Mouse (Mus musculus) gastrocnemius, postnatal 36 days (tissue): Measurements from ENCODE around the gene Tnfsf11. TPM values are rescaled to one million over a fixed set of nuclear protein-coding genes. Genes with fewer than 3 reads are reported as not detected.
A peak's percentile ranks its signal among the peaks of the same experiment; 100 is the strongest.

Experiments
- DNase-seq, 2 experiments: peaks; one replicate each; pipeline ENCODE4 v3.0.0; 2022
- intact Hi-C: fragments of 180-260 bp; cut with DNase I; formaldehyde crosslinking; loops from one replicate; pipeline ENCODE4 v1.15.1; 2025
- total RNA-seq, 2 experiments: library from RNA; stranded (reverse); gene quantifications; 2 replicates each; pipeline ENCODE4 v1.2.3; 2021

The Tnfsf11 gene
- total RNA-seq, 2 experiments from 2014 or later, result not detected

DNA sequence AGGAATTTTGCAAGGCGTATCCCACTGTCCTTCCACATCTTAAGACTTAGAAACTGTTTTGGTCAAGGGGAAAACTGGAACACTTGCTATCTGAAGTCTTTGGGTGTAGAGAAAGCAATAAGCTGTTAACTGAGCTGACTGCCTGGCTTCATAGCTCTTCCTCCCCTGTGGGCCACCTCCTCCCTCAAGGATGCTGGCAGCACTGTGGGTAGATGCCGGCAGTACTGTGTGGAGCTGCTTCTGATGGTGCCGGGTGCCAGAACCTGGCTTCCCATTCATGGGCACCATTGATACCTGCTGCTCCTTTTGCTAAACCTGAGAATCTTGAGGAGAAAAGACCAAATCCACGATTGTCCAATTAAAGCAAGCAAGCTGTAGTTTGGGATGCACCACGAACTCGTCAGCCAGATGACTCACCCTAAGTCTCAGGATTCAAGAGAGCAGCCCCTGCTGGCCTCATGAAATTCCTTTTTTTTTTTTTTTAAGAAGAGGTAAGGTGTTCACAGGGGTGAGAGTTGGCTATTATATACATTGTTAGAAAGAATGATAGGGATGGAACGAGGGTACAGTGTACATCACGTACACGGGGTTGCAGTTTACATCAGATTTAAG is 17.8 kb downstream of the Tnfsf11 start:
- intact Hi-C loops, result loop anchor here (5.0 to 10.0 kb wide), 2 partner anchors 55 to 1148 kb away; no protein-coding TSS in a partner anchor
- no peak for DNase-seq

GRCm38 (mm10) chr14:78288903-78289302 is 18.9 kb downstream of the Tnfsf11 start:
- DNase-seq, result no peak
- intact Hi-C loops, result loop anchor here (5.0 to 10.0 kb wide), 2 partner anchors 56 to 1147 kb away; no protein-coding TSS in a partner anchor

GRCm38 (mm10) chr14:78287906-78288800 is 19.7 kb downstream of the Tnfsf11 start:
- peak in 1 of 2 experiments; percentile 11 for DNase-seq
- intact Hi-C loops, result loop anchor here (5.0 to 10.0 kb wide), 2 partner anchors 57 to 1146 kb away; no protein-coding TSS in a partner anchor

GRCm38 (mm10) chr14:78286011-78286548 is 21.8 kb downstream of the Tnfsf11 start:
- no peak for DNase-seq
- intact Hi-C loops, result loop anchor here (5.0 to 10.0 kb wide), 2 partner anchors 59 to 1144 kb away; no protein-coding TSS in a partner anchor

GRCm38 (mm10) chr14:78282490-78282889 is 25.4 kb downstream of the Tnfsf11 start:
- DNase-seq, result no peak

GRCm38 (mm10) chr14:78276395-78276930 is 31.4 kb downstream of the Tnfsf11 start:
- DNase-seq, result no peak
- intact Hi-C loops, result no loop called here

More at GRCm38 (mm10) chr14:78282490-78282889, 25.4 kb downstream of the Tnfsf11 start:
- intact Hi-C loops, result loop anchor here (10.0 kb wide), 1 partner anchor 62 kb away; no protein-coding TSS in a partner anchor

DNA sequence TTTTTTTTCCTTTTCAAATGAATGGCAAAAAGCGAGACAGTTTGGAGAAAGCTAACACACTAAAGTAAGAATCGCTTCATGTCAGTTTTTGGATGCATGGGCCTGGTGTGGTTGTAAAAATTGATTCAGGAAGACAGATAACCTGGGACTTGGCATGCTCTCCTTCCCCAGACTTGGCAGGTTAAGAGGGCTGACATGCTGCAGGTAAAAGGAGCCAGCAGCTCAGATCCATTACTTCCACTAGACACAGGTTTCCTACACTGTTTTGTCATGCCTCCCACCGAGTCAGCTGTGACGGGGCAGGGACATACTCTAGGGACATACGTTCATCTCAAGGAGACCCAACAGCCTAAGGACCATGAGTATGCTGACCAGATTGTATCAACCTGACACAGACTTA is 33.0 kb downstream of the Tnfsf11 start:
- intact Hi-C loops, result no loop called here
- no peak for DNase-seq

DNA sequence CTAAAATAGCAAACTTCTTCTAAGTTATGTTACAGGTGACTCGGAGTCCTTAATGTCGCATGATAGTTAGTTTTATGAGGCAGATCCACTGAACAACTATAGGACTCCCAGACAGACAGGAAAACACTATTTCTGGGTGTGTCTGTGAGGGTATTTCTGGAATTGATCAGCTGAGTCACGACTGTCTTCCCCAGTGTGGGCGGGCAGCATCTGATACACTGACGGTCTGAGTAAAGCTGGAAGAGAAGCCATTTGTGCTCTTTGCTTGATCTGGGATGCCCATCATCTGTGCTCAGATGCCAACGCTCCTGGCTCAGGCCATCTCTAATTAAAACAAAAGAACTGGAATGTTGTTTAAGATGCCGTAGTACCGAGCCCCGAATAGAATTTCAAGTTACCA is 33.7 kb downstream of the Tnfsf11 start:
- no peak for DNase-seq
- intact Hi-C loops, result no loop called here

GRCm38 (mm10) chr14:78273571-78273970 is 34.3 kb downstream of the Tnfsf11 start:
- DNase-seq, result peak in 1 of 2 experiments; percentile 9
- intact Hi-C loops, result no loop called here

DNA sequence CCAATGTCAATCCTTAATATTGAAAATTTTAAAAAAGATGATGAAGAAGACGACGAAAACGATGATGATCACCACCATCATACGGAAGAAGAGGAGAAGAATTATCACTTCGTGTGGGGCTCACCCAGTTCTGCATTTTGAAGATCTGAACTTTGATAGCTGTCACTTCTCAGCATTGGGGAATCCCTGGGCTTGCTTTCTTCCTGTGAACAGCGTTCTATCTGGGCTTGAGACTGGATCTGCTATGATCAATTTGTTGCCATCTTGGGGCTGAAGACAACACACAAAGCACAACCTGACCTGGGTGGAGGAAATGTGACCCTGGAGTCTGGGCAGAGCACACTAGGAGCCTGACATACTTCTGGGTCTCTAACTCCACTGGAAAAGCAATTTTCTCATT is 43.0 kb downstream of the Tnfsf11 start:
- DNase-seq, result no peak
- intact Hi-C loops, result no loop called here

GRCm38 (mm10) chr14:78262596-78262995 is 45.2 kb downstream of the Tnfsf11 start:
- intact Hi-C loops, result no loop called here
- no peak for DNase-seq

DNA sequence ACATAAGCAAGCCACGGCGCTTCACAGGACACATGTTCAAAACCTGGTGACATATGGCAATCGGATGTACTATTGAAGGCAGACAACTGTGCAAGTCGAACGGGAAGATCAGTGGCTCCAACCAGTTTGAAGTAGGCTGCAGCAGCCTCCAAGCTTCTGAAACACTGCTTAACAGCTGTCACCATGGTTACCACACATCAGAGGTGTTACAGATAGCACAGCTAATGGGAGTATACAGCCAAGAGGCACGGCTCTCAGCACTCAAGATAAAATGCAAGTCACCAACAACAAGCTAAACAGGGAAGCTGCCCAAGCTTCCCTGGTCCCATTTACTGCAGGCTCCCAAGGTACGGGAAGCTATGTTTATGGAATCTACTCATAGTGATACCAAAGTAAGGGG is 46.6 kb downstream of the Tnfsf11 start:
- no peak for DNase-seq
- intact Hi-C loops, result no loop called here

DNA sequence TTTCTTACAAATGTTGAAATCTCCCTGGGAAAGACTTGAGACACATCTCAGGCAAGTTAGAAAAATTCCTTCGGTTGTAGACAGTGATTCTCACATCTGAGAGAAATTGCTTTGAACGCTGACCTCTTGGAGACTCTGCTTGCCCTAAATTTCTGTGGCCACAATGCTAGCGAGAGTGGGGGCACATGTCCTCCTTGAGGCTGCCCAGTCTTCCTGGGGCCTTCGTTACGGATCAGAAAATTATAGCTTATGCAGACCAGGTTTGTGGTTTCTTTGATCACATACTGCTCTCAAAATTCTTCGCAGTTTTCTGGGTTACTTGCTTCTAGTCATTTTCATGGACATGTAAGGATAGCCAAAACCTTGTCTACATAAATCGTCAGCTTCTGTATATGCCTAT is 53.8 kb downstream of the Tnfsf11 start:
- intact Hi-C loops, result no loop called here
- no peak for DNase-seq

- DNase-seq, result no peak
- intact Hi-C loops, result no loop called here
These were observed 61.2 kb downstream of the Tnfsf11 start for GRCm38 (mm10) chr14:78246601-78247000.

DNA sequence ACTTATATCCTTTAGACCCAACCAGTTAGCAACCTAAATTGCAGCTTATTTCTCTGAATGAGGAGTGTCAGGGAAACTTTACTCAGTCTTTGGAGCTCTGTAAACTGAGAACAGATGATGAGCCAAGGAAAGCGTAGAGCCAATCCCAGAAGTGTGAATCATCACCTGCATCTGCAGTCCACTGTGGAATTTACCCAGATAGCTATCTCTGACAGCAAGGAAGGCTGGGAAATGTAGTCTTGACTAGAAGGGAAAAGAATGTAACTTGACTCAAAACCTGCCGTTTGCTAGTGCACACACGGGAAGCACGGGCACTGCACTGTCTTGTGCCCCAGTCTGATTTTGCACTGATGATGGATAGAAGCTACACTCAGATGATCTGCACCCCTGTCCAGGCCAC is 63.0 kb downstream of the Tnfsf11 start:
- no peak for DNase-seq
- intact Hi-C loops, result no loop called here

GRCm38 (mm10) chr14:78239346-78239745 is 68.5 kb downstream of the Tnfsf11 start:
- intact Hi-C loops, result no loop called here
- DNase-seq, result no peak

DNA sequence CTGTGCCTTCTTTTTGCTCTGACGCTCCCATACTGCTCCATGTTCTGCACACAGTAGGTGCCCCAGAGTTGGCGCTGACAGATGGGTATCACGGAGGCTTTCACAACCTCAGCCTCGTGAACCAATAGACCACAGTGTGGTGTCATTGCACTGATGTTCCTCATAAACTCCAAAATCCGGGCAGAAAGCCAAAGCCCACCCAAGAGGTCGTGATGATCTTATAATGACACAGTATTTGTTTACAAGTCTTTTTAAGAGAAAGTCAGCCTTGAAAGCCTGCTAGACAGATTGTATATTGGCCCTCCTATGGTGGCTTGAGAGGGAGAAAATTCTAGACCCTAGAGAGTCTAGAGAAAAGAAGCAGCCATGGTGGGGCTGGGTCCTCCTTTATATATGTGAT is 70.6 kb downstream of the Tnfsf11 start:
- intact Hi-C loops, result no loop called here
- no peak for DNase-seq

- peak in 1 of 2 experiments; percentile 17 for DNase-seq
- intact Hi-C loops, result no loop called here
These were observed 71.7 kb downstream of the Tnfsf11 start for GRCm38 (mm10) chr14:78236144-78236543.

DNA sequence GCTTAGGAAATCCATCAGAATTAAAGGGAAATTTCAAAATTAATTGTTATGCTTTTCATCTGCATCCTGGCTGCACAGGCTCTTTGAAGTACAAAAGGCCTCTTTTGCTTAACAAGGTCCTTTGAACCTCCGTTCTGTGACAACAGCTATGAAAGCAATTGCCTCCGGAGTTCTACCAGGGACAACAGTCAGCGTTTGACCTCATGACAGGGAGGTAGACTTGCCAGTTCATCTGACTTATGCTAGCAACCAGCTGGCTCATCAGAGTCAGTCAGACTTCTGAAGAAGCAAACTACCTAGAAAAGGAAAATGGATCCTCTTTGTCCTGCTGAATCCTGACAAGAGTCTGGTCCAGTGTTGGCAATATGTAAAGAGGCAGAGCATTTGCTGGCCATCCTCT is 72.5 kb downstream of the Tnfsf11 start:
- intact Hi-C loops, result no loop called here
- no peak for DNase-seq

DNA sequence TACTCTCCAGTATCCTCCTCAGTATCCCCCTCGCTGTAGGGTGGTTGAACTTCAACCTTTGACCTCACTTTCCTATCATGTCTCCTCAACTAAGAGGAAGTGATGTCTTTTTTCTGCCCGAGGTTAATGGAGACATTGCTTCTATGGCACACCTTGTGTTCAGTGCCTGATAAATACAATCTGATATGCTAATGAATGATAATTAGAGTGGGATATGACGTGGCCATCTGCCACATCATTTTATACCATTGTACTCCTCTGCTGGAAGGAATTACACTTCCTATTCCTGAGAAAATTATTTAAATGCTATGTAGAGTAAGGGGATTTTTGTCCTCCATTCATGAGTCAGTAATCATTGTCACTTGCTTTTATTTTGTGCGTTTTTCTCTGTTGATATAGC is 78.8 kb downstream of the Tnfsf11 start:
- DNase-seq, result no peak
- intact Hi-C loops, result no loop called here
